Comparison of ENCODE assay signal across 15 mouse cellular contexts in the genomic region with DNA sequence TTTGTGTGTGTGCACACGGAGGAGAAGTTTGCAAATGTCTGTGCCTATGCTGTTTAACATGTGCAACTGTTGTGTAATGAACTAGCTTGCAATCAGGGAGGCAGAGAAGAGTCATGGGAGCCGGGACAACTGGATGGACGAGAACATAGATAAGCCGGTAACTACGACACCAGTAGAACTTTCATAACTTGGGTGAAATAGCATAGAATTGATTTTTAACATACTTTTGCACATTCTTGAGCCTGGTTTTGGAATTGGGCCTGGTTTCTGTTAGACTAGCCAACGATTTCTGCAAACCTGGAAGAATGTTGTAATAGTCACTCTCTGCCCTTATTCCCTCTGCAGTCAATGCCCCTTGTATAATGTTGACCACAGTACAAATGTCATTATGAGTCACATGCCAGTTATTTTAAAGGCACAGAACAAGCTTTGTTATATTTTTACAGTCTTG. TPM values are rescaled to one million over a fixed set of nuclear protein-coding genes. Genes with fewer than 3 reads are reported as not detected.
DNase-seq lines count a peak whose midpoint lies in the region; ATAC-seq and TF ChIP-seq lines count a peak whose summit lies in the region.
"Had no signal": no experiment of that assay in that cellular context is flagged by ENCODE, and none has a peak within 500 bp of the region (broad histone marks: within the 10 kb centered on the region; RNA-seq: fewer than 3 reads in every experiment).

No protein-coding gene starts in this region.

- H3K9me3 ChIP-seq in intestine, postnatal 0 days (ENCODE audit: control insufficient read depth): no peaks in the 10 kb centered on the region
- no peaks in the 10 kb centered on the region for H3K9me3 ChIP-seq in stomach, postnatal 0 days (ENCODE audit: control insufficient read depth, low read length)
- no peaks in the 10 kb centered on the region for H3K9me3 ChIP-seq in hindbrain, embryonic 11.5 days (ENCODE audit: control insufficient read depth, low read length)
- H3K9me3 ChIP-seq: limb, embryonic 15.5 days; midbrain, embryonic 12.5 days; neural tube, embryonic 12.5 days had no signal

- no peak for DNase-seq in gastrocnemius, adult 2 months
- no peak for DNase-seq in gastrocnemius, postnatal 4 days (ENCODE audit: low spot score in 2 of 2)
- peak; percentile 10 to 40 for DNase-seq in urinary bladder, postnatal 36 days (ENCODE audit: low spot score in 2 of 2)
- DNase-seq in urinary bladder, postnatal 10 days (ENCODE audit: low spot score): no peak
- no peak for DNase-seq in stomach, postnatal 0 days (ENCODE audit: low spot score)
- DNase-seq in hindbrain, embryonic 11.5 days (ENCODE audit: low spot score): no peak
- DNase-seq: cerebellum, adult 18-20 months; heart, postnatal 14 days; kidney, postnatal 4 days had no signal

- TF ChIP-seq CTCF in gastrocnemius, adult 2 months (IDR thresholded peaks at IDR 0.05): no peak
- no peak for TF ChIP-seq CTCF in intestine, postnatal 0 days (IDR thresholded peaks at IDR 0.05; ENCODE audit: low read depth)
- TF ChIP-seq CTCF in stomach, postnatal 0 days (IDR thresholded peaks at IDR 0.05; ENCODE audit: low read depth): no peak

- TF ChIP-seq EP300 in stomach, postnatal 0 days (optimal IDR thresholded peaks at IDR 0.05): no peak

- ATAC-seq in intestine, postnatal 0 days: peak; percentile 78
- ATAC-seq in stomach, postnatal 0 days (ENCODE audit: low FRiP score, low TSS enrichment): peak; percentile 74; the same call in 1 of the 2 replicates
- no peak for ATAC-seq in hindbrain, embryonic 11.5 days (ENCODE audit: low FRiP score)
- ATAC-seq in activated CD4-positive, CD25-positive, alpha-beta regulatory T cell, adult 4 months: no peak

- H3K9ac ChIP-seq in intestine, postnatal 0 days (ENCODE audit: low read depth, low read length): no peak overlapping the region
- no peak overlapping the region for H3K9ac ChIP-seq in stomach, postnatal 0 days (ENCODE audit: low read length)
- H3K9ac ChIP-seq in hindbrain, embryonic 11.5 days (ENCODE audit: low read depth, low read length): no peak overlapping the region
- H3K9ac ChIP-seq: limb, embryonic 15.5 days; midbrain, embryonic 12.5 days; neural tube, embryonic 12.5 days had no signal

- no peak overlapping the region for H3K4me3 ChIP-seq in gastrocnemius, adult 2 months
- H3K4me3 ChIP-seq in intestine, postnatal 0 days (ENCODE audit: low read depth, low read length): no peak overlapping the region
- no peak overlapping the region for H3K4me3 ChIP-seq in stomach, postnatal 0 days (ENCODE audit: low read depth, low read length)
- no peak overlapping the region for H3K4me3 ChIP-seq in hindbrain, embryonic 11.5 days (ENCODE audit: low read depth, low read length)
- H3K4me3 ChIP-seq: limb, embryonic 15.5 days; midbrain, embryonic 12.5 days; neural tube, embryonic 12.5 days had no signal

- H3K36me3 ChIP-seq in intestine, postnatal 0 days (ENCODE audit: control insufficient read depth, insufficient read depth): no peaks in the 10 kb centered on the region
- no peaks in the 10 kb centered on the region for H3K36me3 ChIP-seq in stomach, postnatal 0 days (ENCODE audit: control insufficient read depth, insufficient read depth, low read length)
- no peaks in the 10 kb centered on the region for H3K36me3 ChIP-seq in hindbrain, embryonic 11.5 days (ENCODE audit: control insufficient read depth, insufficient read depth, low read length)
- H3K36me3 ChIP-seq: limb, embryonic 15.5 days; midbrain, embryonic 12.5 days; neural tube, embryonic 12.5 days had no signal

- H3K4me1 ChIP-seq in intestine, postnatal 0 days (replicated peaks; ENCODE audit: control insufficient read depth, insufficient read depth, low read length): no peaks in the 10 kb centered on the region
- no peaks in the 10 kb centered on the region for H3K4me1 ChIP-seq in stomach, postnatal 0 days (replicated peaks; ENCODE audit: control insufficient read depth, insufficient read depth)
- H3K4me1 ChIP-seq in hindbrain, embryonic 11.5 days (replicated peaks; ENCODE audit: control insufficient read depth, insufficient read depth, low read length): no peaks in the 10 kb centered on the region
- H3K4me1 ChIP-seq: limb, embryonic 15.5 days; midbrain, embryonic 12.5 days; neural tube, embryonic 12.5 days had no signal

- intact Hi-C loops in gastrocnemius, adult 2 months (cut with DNase I): no loop called here

- 45% methylated on average over 6 of the region's 6 CpGs for WGBS in intestine, postnatal 0 days
- 62% methylated on average over 6 of the region's 6 CpGs for WGBS in stomach, postnatal 0 days
- 86% methylated on average over 6 of the region's 6 CpGs for WGBS in hindbrain, embryonic 11.5 days

- peak overlapping the region; percentile 20; the same call in 1 of the 2 replicates for H3K27ac ChIP-seq in gastrocnemius, adult 2 months
- no peak overlapping the region for H3K27ac ChIP-seq in intestine, postnatal 0 days (ENCODE audit: low read depth, low read length)
- no peak overlapping the region for H3K27ac ChIP-seq in stomach, postnatal 0 days (replicated peaks)
- H3K27ac ChIP-seq in hindbrain, embryonic 11.5 days (ENCODE audit: low read depth, low read length): no peak overlapping the region
- H3K27ac ChIP-seq: limb, embryonic 15.5 days; midbrain, embryonic 12.5 days; neural tube, embryonic 12.5 days had no signal

- no peaks in the 10 kb centered on the region for H3K27me3 ChIP-seq in intestine, postnatal 0 days (replicated peaks; ENCODE audit: control insufficient read depth, insufficient read depth, low read length)
- no peaks in the 10 kb centered on the region for H3K27me3 ChIP-seq in stomach, postnatal 0 days (ENCODE audit: control insufficient read depth, insufficient read depth, low read length)
- H3K27me3 ChIP-seq in hindbrain, embryonic 11.5 days (ENCODE audit: control insufficient read depth, insufficient read depth, low read length): no peaks in the 10 kb centered on the region
- H3K27me3 ChIP-seq: limb, embryonic 15.5 days; midbrain, embryonic 12.5 days; neural tube, embryonic 12.5 days had no signal

- no peak overlapping the region for H3K4me2 ChIP-seq in intestine, postnatal 0 days (replicated peaks; ENCODE audit: low read depth)
- no peak overlapping the region for H3K4me2 ChIP-seq in stomach, postnatal 0 days (replicated peaks; ENCODE audit: low read depth)
- H3K4me2 ChIP-seq in hindbrain, embryonic 11.5 days (replicated peaks; ENCODE audit: low read depth, low read length): no peak overlapping the region
- H3K4me2 ChIP-seq: limb, embryonic 15.5 days; midbrain, embryonic 12.5 days; neural tube, embryonic 12.5 days had no signal

RNA-seq across cellular contexts. Expression of gene 4930455H04Rik, which starts 17.4 kb away (rescaled TPM):
- under 1 TPM in 1 of 2 experiments, not detected in 1; 0.18 TPM for total RNA-seq in gastrocnemius, adult 2 months (2021)
- not detected for total RNA-seq in gastrocnemius, postnatal 4 days (2021)
- polyA plus RNA-seq in intestine, postnatal 0 days (2015; fragmentation: Nextera tagmentation; extraction: Ambion mirVana): not detected in 2 replicates
- 0.07 TPM in 1 of 2 replicates, not detected in the other for polyA plus RNA-seq in stomach, postnatal 0 days (2015; fragmentation: Nextera tagmentation; extraction: Ambion mirVana)
- not detected in 2 replicates for polyA plus RNA-seq in hindbrain, embryonic 11.5 days (2014; fragmentation: Nextera tagmentation; extraction: Ambion mirVana)
- not detected for polyA plus RNA-seq in activated CD4-positive, CD25-positive, alpha-beta regulatory T cell, adult 4 months (2017; shearing (Covaris generic))
- total RNA-seq: heart, postnatal 14 days; left cerebral cortex, adult 18-20 months had no signal
- polyA plus RNA-seq: limb, embryonic 15.5 days; midbrain, embryonic 12.5 days; neural tube, embryonic 12.5 days had no signal

RNA-seq across cellular contexts. Expression of gene Palmd, which starts 18.1 kb away (rescaled TPM):
- 10 to 100 TPM; 25.3 to 37.5 TPM for total RNA-seq in gastrocnemius, adult 2 months (2021)
- 10 to 100 TPM; 41.5 to 49.7 TPM for total RNA-seq in gastrocnemius, postnatal 4 days (2021)
- 2.1 and 2.5 TPM in 2 replicates for polyA plus RNA-seq in intestine, postnatal 0 days (2015; fragmentation: Nextera tagmentation; extraction: Ambion mirVana)
- 6.4 and 7.6 TPM in 2 replicates for polyA plus RNA-seq in stomach, postnatal 0 days (2015; fragmentation: Nextera tagmentation; extraction: Ambion mirVana)
- 7.4 and 7.7 TPM in 2 replicates for polyA plus RNA-seq in hindbrain, embryonic 11.5 days (2014; fragmentation: Nextera tagmentation; extraction: Ambion mirVana)
- polyA plus RNA-seq in activated CD4-positive, CD25-positive, alpha-beta regulatory T cell, adult 4 months (2017; shearing (Covaris generic)): not detected

Comparison
In these comparisons a context has a peak if more than half of its experiments do, and no peak if none do; other contexts are left out.
1. DNase-seq: peak in urinary bladder, postnatal 36 days (2 of 2); none in gastrocnemius, adult 2 months (single experiment), gastrocnemius, postnatal 4 days (0 of 2), urinary bladder, postnatal 10 days (single experiment), stomach, postnatal 0 days (single experiment) and hindbrain, embryonic 11.5 days (single experiment).
2. ATAC-seq: peak in intestine, postnatal 0 days (single experiment) and stomach, postnatal 0 days (single experiment); none in hindbrain, embryonic 11.5 days (single experiment) and activated CD4-positive, CD25-positive, alpha-beta regulatory T cell, adult 4 months (single experiment).